Mouse (Mus musculus) heart, postnatal 14 days (tissue): ENCODE results near the gene Fbxo36. TPM values are rescaled to one million over a fixed set of nuclear protein-coding genes. Genes with fewer than 3 reads are reported as not detected.

Experiments
- DNase-seq, 2 experiments: peaks; one replicate each; pipeline ENCODE4 v3.0.0; 2021 to 2022
- intact Hi-C: fragments of 180-260 bp; cut with DNase I; formaldehyde crosslinking; loops from one replicate; pipeline ENCODE4 v1.15.1; 2025
- long read RNA-seq, 2 experiments: library from polyadenylated mRNA; stranded (forward); transcript quantifications; one replicate each; pipeline ENCODE4 v2.0.0; 2021
- total RNA-seq, 2 experiments: library from RNA; stranded (reverse); gene quantifications; 2 replicates each; pipeline ENCODE4 v1.2.3; 2021

The Fbxo36 gene
- total RNA-seq = 1 to 10 TPM; 1.2 to 1.8 TPM
- long read RNA-seq, experiment 1, partial matches to known transcripts = 0 of 3 reads
- long read RNA-seq, experiment 1, other reads (novel, unspliced or antisense) = 0 of 3 reads
- long read RNA-seq, experiment 2, partial matches to known transcripts = 0 of 4 reads
- long read RNA-seq, experiment 2, other reads (novel, unspliced or antisense) = 0 of 4 reads

DNA sequence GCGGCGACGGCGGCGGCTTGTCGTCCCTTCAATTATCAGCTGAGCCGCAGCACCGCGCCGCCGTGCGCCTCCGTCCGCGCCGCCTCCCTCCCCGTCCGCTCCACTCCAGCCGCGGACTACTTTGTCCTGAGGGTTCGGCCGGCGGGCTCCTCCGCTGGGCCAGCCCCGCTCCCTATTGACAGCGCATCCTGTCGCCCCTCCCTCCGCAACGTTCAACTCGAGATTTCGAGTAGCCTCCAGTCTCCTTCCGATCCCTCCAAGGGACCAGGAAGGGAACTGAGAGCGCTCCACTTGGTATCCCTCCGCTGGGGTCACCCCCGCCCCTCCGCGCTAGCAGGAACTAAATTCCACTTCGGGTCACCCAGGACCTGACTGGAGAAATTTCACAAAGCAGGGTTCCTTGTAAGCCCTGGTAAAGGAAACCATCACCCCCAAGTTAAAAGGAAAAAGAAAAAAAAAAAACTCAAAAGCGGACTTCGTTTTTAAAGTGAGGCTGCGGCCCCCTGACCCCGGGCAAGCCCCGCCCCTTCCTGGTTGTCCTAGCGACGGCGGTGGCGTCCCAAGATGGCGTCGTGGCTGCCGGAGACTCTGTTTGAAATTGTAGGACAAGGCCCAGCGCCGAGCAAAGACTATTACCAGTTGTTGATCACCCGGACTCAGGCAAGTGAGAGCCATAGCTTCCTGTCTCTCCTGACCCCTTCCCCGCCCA lies at the start of gene Fbxo36:
Gene Fbxo36, plus strand, starts transcription at position 533 of the 709 bp plus-strand sequence.
- DNase-seq = peak; percentile 93 to 95
- intact Hi-C loops = loop anchor here (5.0 to 10.0 kb wide), 4 partner anchors 37 to 102 kb away; no protein-coding TSS in a partner anchor

DNA sequence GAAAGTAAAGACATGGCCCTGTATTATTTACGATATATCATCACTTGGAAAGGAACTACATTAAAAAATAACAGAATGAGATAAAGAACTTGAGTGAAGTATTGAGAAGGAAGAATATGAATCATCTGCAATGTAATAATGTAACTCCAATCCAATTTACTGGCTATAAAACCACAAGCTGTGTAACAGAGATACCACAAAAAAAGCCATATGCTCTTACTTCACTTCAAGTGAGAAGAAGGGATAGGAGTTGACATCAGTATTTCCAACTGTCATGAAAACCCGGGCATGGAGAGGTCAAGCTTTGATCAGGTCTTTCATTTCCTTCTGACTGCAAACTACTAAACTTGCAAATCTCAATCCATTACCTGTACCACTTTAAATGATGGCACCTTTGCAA lies 48.2 kb upstream of the Fbxo36 start:
- no peak for DNase-seq
- intact Hi-C loops = no loop called here

DNA sequence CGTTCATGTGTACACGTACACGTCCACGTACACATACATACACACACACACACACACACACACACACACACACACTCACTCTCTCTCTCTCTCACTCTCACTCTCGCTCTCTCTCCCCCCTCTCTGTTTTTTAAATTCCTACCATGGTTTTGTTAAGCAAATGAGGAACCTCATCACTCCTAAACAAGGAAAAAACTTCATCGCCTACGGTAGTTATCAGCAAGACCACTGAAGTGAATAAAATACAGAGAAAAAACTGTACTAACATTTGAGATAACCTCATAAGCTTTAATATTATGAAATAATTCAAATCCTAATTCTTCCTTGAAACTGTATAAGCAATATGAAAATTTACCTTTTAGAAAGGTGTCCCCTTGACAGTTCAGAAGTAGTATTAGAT lies 44.3 kb upstream of the Fbxo36 start:
- intact Hi-C loops = no loop called here
- no peak for DNase-seq

DNA sequence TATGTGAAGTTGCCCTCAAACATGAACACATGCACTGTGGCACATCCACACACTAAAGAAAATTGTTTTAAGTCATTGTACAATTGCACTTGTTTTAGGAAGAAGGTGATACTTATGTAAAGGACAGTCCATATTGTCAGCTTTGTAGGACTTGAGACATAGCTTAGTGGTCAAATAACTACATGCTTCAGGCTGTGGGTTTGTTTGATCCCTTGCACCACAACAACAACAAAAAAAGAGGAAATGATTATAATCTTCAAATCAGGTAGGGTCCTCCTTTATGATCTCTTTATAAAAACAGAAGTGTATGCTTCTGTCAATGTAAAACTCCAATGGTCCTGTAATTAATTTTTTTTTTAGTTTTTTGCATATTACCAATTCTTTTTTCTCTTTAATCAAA lies 40.5 kb upstream of the Fbxo36 start:
- intact Hi-C loops = no loop called here
- no peak for DNase-seq

DNA sequence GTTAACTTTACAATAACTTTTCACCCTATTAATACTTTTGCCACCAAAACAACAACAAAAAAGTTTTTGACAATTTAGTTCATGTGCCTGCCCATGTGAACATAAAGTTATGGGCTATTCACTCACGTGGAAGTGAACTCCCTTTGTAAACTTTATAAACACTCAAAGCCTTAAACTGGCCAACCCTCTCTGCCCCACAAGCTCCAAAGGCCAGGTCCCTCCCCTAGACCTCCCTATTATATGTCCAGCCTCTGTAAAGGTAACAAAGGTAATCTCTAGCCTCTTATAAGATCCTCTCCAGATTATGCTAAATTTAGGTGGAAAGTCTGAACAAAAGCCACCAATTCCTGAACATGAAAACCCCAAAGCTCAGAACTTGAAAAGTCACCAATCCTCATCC lies 35.9 kb upstream of the Fbxo36 start:
- intact Hi-C loops = loop anchor here (5.0 kb wide), 1 partner anchor 34 kb away; the partner anchor contains the start of gene Fbxo36

DNA sequence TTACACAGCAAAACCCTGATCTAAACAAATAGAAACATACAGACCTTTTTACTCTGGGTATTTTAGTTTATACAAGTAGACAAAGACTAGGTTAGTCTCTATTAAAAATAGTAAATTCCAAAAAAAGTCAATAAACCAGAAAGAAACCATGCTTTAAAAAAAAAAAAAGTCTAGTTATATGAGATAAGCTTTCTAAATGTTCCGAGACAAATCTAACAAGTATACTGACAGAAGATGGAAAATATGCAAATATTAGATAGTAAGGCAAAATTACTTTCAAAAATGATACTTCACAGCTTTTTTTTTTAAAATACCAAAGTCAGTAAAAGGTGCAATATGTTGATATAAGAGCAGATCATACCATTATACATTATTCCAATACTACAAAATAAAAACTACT lies 22.0 kb upstream of the Fbxo36 start:
- intact Hi-C loops = no loop called here
- no peak for DNase-seq

More for the DNA sequence above, 35.9 kb upstream of the Fbxo36 start:
- DNase-seq = no peak

DNA sequence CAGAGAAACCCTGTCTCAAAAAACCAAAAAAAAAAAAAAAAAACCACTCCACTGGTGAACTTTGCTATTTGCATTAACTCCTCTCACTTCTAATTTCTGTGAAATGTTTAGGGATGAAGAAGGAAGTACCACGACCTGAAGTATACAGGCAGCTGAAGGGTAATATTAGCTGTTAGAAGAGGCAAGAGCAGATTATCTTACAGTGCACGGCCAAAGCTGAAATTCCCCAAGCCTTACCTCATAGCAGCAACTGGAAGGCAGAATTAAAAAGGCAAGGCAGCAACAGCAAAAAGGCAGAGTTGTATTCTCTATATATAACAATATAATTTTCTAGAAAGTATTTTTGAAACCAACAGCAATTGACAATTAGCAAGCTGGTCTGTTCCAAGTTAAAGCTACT lies 14.6 kb upstream of the Fbxo36 start:
- peak in 1 of 2 experiments; percentile 3 for DNase-seq
- intact Hi-C loops = no loop called here

DNA sequence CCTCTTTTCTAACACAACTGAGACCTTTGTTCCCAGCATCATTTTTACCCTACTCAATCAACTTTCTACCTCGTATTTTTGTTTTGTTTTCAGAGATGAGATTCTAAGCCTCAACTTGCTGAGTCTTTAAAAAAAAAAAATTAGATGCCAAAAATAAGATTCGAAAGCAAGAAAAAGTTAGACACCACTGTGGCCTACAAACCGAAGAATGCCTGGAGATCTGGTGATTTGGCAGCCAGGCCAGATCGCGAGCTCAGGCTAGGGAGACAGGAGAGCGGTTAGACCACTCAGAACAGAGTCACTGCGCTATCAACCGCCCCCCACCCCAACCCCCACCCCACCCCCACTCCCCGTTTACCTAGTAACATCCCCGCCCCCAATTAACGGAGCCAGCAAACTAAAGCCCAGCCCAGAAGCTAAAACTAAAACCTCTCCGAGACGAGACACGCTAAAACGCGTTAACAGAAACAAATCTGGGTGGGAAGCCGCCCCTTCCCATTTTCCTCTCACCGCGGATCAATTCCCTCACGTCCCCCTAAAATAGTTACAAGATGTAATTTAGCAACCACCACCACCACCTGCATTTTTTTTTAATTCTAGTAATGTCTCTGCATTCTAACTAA lies 2.0 kb upstream of the Fbxo36 start:
- intact Hi-C loops = loop anchor here (5.0 to 10.0 kb wide), 4 partner anchors 35 to 100 kb away; no protein-coding TSS in a partner anchor
- DNase-seq = no peak

DNA sequence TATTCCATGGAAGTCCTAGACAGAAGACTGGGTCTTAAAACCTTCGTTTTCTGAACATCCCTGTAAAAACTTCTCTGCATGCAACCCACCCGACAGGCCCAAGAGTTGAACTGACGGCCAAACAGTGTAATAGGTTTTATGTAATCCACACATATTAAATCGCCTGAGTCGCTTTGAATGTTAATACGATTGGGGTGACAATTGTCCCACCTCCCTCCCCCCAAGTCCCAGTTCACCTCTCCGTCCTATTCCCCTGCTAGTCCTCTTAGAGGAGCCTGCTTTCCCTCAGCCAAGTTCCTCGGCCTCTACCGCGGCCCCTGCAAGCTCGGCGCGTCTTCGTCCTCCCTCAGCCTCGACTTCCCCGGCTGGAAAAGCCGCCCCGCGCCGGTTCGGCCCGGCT lies 1.5 kb upstream of the Fbxo36 start:
- DNase-seq = no peak
- intact Hi-C loops = loop anchor here (5.0 to 10.0 kb wide), 4 partner anchors 36 to 101 kb away; no protein-coding TSS in a partner anchor

DNA sequence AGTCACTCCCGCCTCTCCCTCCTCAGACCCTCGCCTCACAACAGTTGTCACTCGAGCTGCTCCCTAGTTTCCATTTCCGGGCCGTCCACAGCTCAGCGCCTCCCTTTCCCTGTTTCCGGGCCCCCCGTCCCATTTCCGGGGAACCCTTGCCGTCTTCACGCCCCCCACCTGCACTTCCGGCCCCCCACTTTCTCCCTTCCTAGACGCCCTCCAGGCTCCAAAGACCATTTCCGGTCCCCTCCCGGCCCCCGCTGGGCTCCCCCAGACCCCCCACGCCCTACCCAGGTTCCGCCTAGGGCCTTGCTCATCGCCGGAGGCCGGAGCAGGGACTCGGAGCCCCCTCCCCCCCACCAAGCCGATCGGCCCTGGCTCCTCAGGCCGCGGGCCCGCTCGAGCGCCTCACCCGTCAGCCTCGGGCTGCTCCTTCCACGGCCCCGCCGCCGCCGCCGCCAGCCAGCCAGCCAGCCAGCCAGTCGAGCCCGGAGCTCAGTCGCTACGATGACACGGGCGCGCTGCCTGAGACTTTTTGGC lies 955 bp upstream of the Fbxo36 start:
- intact Hi-C loops = loop anchor here (5.0 to 10.0 kb wide), 4 partner anchors 36 to 101 kb away; no protein-coding TSS in a partner anchor
- peak; percentile 68 to 75 for DNase-seq

DNA sequence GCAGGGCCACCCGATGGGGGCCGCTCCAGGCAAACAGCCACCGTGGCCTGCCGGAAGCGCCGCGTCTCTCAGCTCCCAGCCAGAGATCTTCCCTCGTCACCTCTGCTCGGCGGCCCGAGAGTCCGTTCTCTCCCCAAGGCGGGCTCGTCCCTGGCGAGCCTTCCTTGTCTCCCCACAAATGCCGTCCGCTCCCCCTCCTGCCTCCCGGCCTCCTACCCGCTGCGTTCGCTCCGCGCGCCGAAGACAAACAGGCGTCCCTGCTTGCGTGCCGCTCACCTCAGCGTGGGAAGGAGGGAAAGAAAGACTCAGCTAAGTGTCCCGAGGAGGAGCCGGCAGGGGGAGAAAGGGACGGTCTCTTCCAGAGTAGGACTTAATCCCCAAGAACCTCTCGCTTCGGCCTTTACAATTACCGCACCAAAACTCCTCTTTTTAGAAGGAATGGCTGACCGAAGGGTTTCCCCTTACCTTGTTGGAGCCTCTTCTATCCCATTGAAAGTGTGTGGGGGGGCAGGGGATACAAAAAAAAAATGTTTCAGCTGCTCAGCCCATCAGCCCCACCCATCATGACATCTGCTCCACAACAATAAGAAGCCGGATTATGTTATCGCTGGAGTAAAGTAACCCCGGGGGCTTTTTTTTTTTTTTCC lies 500 bp downstream of the Fbxo36 start, which contains the start of gene Trip12:
Gene Trip12, minus strand, starts transcription at position 499 of the 647 bp plus-strand sequence.
- DNase-seq = no peak
- intact Hi-C loops = no loop called here

DNA sequence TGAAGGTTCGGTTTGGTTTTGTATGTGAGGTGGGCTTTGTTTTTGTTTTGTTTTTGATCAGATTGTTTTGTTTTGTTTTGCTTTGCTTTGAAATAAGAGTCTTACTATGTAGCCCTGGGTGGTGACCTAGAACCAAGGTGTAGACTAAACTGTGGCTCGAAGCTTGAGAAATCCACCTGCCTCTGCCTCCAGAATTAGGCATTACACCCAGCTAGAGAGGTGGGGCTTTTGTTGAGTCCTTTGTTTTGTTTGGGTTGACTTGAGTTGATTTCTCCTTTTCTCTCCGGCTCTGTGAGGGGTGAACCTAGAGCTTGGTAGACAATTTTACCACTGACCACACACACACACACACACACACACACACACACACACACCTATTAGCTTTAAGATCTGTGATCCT lies 1.4 kb downstream of the Fbxo36 start:
- no peak for DNase-seq
- intact Hi-C loops = no loop called here

DNA sequence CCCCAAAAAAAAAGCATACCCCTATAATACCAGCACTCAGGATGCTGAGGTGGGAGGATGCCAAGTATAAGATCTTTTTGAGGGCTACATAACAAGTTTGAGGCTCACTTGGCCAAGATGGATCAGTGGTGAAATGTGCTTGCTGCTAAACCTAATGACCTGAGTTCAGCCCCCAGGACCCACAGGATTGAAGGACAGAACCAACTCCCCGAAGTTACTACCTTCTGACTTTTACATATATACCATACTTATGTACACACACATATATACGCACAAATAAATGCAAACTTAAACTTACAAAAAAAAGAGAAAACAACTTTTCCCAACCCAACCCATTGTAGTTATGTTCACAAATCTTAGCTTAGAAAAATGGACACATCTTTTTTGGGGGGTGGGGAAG lies 3.7 kb downstream of the Fbxo36 start:
- intact Hi-C loops = no loop called here
- DNase-seq = no peak

DNA sequence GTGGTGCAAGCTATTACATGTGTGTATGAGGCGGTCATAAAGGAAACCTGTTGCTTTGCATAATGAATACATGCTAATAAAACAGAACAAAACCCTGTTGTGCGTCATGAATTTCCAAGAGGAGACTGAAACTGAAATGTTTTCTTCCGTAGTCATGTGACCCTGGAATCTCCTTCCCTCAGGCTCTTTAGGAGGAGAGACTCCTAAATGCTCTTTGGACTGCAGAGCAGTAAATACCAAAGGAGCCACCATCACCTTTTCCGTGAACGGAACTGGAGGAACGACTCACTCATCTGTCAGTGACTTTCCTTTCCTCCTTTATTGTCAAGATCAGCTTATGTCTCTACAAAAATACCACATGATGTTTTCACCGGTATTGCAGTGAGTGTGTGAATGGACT lies 8.1 kb downstream of the Fbxo36 start:
- DNase-seq = no peak
- intact Hi-C loops = no loop called here

DNA sequence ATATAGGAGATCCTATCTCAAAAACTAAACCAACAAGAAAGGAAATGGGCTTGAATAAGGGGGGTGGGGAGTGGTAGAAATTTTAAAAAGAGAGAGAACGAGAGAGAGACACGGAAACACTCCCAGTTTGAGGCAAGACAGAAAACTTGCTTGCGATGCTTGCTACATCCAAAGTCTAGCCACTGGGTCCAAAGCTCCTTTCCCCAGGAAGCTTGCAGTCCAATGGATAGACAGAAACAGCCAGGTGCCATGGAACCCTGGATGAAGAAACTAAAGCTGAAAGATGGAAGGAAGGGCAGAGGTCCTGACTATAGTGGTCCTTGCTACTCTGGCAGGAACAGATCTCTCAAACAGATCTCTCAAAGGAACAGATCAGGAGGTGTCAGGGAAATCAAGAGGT lies 8.7 kb downstream of the Fbxo36 start:
- no peak for DNase-seq
- intact Hi-C loops = no loop called here

DNA sequence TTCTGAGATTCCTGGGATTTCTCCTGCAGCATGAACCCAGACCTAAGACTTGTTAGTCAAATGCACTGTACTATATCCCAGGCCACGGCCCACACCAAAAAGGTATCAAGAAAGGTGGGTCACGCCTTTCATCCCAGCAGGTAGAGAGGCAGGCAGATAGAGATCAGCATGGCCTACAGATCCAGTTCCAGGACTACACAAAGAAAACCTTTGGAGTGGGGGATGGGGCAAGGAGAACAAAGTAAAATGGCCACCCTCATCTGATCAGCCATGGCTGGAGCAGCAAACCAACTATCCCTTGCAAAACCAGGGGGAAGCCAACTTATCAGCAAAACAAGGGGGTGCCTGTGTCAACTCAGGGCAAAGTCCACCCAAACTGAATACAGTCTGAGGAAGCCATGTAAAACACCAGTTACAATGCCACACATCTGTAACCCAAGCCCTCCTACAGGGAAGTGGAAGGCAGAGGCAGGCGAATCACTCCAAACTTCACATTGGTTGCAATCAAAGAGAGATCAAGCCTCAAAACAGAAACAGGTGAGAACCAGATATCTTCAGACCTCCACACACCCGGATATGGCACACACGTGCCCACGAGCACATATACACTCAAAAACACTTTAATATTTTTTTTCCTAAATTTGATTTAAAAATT lies 9.3 kb downstream of the Fbxo36 start:
- intact Hi-C loops = no loop called here

DNA sequence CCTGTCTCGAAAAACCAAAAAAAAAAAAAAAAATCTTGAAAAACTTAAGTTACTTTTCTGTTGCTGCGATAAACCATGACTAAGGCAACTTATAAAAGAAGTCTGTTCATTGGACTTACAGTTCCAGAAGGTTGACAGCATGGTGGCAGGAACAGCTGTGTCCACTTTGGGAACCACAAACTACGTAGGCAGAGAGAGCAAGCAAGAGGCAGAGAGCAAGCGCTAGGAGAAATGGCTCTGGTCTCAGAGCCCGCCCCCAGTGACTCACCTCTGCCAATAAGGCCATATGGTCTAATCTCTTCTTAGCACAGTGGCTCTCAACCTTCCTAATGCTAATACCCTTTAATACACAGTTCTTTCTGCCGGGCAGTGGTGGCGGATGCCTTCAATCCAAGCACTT lies 10.2 kb downstream of the Fbxo36 start:
- intact Hi-C loops = no loop called here
- no peak for DNase-seq

More for the DNA sequence above, 9.3 kb downstream of the Fbxo36 start:
- DNase-seq = no peak

DNA sequence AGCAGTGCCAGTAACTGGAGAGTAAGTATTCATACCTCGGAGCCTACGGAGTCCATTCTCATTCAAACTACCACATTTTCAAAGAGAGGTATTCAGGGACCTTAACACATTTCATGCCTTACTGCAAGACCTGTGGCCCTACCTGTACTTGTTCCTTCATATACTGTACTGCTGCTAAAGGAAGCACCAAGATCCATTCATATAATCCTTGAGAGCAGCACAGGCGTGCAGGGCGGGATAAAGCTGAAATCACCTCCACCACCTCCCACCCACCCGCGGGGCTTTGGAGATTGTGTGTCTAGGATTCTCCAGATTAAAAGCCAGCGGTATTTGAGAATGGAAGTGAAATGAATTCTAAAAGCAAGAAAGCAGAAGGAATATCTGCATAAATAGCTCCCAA lies 10.8 kb downstream of the Fbxo36 start:
- intact Hi-C loops = no loop called here
- no peak for DNase-seq

DNA sequence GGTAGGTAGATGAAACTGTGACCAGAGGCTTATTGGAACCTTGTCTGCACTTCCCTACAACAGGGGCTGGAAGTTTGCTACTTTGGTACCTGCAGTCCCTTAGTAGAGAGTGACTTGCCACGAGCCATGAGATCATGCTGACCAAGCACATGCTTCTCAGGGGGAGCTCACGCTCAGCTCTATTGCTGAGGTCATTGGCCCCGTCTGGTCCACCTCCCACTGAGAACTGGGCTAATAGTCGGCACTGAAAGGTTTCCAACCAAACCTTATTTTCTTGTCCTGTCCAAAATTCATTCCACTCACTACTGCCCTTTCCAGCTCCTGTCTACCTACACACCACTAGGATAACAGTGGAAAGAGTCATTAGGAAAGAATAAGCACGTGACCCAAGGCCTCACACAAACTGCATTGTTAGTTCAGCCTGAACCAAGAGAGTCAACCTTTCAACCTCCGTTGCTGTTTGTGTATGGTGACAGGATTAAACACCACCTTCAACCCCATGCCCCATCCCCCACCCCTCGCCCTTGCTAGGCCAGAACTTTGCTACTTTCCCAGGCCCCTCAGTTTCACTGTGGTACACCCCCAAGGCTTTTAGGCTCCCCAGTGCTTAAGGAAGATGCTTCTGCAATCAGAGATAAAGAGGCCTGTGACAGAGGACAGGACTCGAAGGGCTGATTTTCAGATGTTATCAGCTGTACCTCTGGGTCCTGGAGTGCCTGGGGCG lies 12.0 kb downstream of the Fbxo36 start:
- no peak for DNase-seq
- intact Hi-C loops = no loop called here

DNA sequence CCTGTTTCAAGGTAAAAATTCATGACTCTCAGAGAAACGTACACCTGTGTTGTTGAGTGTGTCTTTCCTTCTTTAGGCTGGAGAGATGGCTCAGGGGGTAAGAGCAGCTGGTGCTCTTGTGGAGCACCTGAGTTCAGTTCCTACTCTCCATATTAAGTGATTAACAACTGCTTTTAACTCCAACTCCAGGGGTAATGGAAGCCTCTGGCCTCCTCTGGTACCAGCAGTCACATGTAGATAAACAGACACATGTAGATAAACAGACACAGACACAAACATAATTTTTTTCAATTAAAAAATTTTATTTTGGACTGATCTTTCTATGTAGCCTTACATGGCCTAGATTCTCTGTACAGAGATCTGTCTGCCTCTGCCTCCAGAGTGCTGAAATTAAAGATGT lies 14.1 kb downstream of the Fbxo36 start:
- intact Hi-C loops = no loop called here
- no peak for DNase-seq
